Mouse (Mus musculus) MEL (cell line): ENCODE results near the gene Duoxa2. TPM values are rescaled to one million over a fixed set of nuclear protein-coding genes. Genes with fewer than 3 reads are reported as not detected.

Experiments
- DNase-seq: peaks from one replicate; pipeline ENCODE4 v3.0.0; 2011; ENCODE audit warnings: low read depth, low spot score
- H3K27ac ChIP-seq: 2 replicates; pipeline ENCODE4 v1.5.1; 2012; ENCODE audit warnings: low read depth, mild to moderate bottlenecking, control low read depth, low read length, moderate library complexity; ENCODE audit not compliant: control insufficient read depth
- H3K27me3 ChIP-seq, 2 experiments: fragments of 150-350 bp in 1 of 2; sonication (generic) in 1 of 2; 2 replicates each; pipeline ENCODE4 v1.6.1; 2012; ENCODE audit warnings: low read length in 2 of 2, mild to moderate bottlenecking in 2 of 2, improper control_type of control experiment in 1 of 2, moderate library complexity in 1 of 2; ENCODE audit not compliant: insufficient read depth in 2 of 2, control insufficient read depth in 1 of 2
- H3K36me3 ChIP-seq, 2 experiments: 2 replicates each; pipeline ENCODE4 v1.6.1; 2012 to 2014; ENCODE audit warnings: low read length in 2 of 2, improper control_type of control experiment in 1 of 2, inconsistent platforms in 1 of 2, mild to moderate bottlenecking in 1 of 2; ENCODE audit not compliant: insufficient read depth in 2 of 2, control insufficient read depth in 1 of 2
- H3K4me1 ChIP-seq, 2 experiments: fragments of 150-350 bp in 1 of 2; sonication (generic) in 1 of 2; 2 replicates each; pipeline ENCODE4 v1.6.1; 2012; ENCODE audit warnings: low read length in 2 of 2, improper control_type of control experiment in 1 of 2, mild to moderate bottlenecking in 1 of 2; ENCODE audit not compliant: insufficient read depth in 2 of 2, control insufficient read depth in 1 of 2
- H3K4me3 ChIP-seq, 2 experiments: fragments of 150-350 bp in 1 of 2; sonication (generic) in 1 of 2; 2 replicates each; pipeline ENCODE4 v1.5.1; 2012; ENCODE audit warnings: low read depth in 2 of 2, low read length in 2 of 2, mild to moderate bottlenecking in 2 of 2, moderate library complexity in 2 of 2, control low read depth in 1 of 2, improper control_type of control experiment in 1 of 2; ENCODE audit not compliant: control insufficient read depth in 1 of 2, insufficient read depth in 1 of 2
- H3K79me2 ChIP-seq: 2 replicates; pipeline ENCODE4 v1.6.1; 2012; ENCODE audit warnings: mild to moderate bottlenecking, low read length, moderate library complexity; ENCODE audit not compliant: control insufficient read depth, poor library complexity, insufficient read depth
- H3K9ac ChIP-seq: 2 replicates; pipeline ENCODE4 v1.6.1; 2012; ENCODE audit warnings: low read depth, mild to moderate bottlenecking, control low read depth, low read length, moderate library complexity; ENCODE audit not compliant: control insufficient read depth, poor library complexity, severe bottlenecking
- H3K9me3 ChIP-seq: fragments of 150-350 bp; sonication (generic); replicated peaks from 2 replicates; pipeline ENCODE4 v1.6.1; 2012; ENCODE audit warnings: mild to moderate bottlenecking, low read length, improper control_type of control experiment, moderate library complexity; ENCODE audit not compliant: insufficient read depth
- BHLHE40 ChIP-seq: IDR thresholded peaks from 2 replicates; pipeline ENCODE4 v1.6.1; 2012; ENCODE audit warnings: low read depth, mild to moderate bottlenecking, inconsistent platforms, low read length, improper control_type of control experiment, borderline replicate concordance
- CTCF ChIP-seq, 3 experiments: IDR thresholded peaks in 2 of 3; conservative IDR thresholded peaks in 1 of 3; 2 replicates each; pipeline ENCODE4 v1.5.1; 2011 to 2012; ENCODE audit warnings: low read length in 3 of 3, low read depth in 2 of 3, mild to moderate bottlenecking in 2 of 3, improper control_type of control experiment in 1 of 3, inconsistent platforms in 1 of 3, mixed read lengths in 1 of 3, moderate library complexity in 1 of 3; ENCODE audit not compliant: control insufficient read depth in 1 of 3, insufficient read depth in 1 of 3, poor library complexity in 1 of 3, severe bottlenecking in 1 of 3
- E2F4 ChIP-seq: IDR thresholded peaks from 2 replicates; pipeline ENCODE4 v1.6.1; 2011; ENCODE audit warnings: low read depth, low read length, improper control_type of control experiment, borderline replicate concordance
- ELF1 ChIP-seq: IDR thresholded peaks from 2 replicates; pipeline ENCODE4 v1.6.1; 2014; ENCODE audit warnings: low read depth, mild to moderate bottlenecking, inconsistent platforms, low read length, improper control_type of control experiment, moderate library complexity
- HCFC1 ChIP-seq: IDR thresholded peaks from 2 replicates; pipeline ENCODE4 v1.6.1; 2012; ENCODE audit warnings: low read depth, mild to moderate bottlenecking, inconsistent platforms, low read length, improper control_type of control experiment, moderate library complexity
- MAFK ChIP-seq: IDR thresholded peaks from 2 replicates; pipeline ENCODE4 v1.6.1; 2011; ENCODE audit warnings: low read depth, mild to moderate bottlenecking, low read length, improper control_type of control experiment, borderline replicate concordance
- MEF2A ChIP-seq: IDR thresholded peaks from 2 replicates; pipeline ENCODE4 v1.6.1; 2014; ENCODE audit warnings: low read depth, mild to moderate bottlenecking, inconsistent platforms, low read length, improper control_type of control experiment; ENCODE audit not compliant: poor library complexity, insufficient replicate concordance, severe bottlenecking; ENCODE audit errors: extremely low read depth
- POLR2AphosphoS2 ChIP-seq: IDR thresholded peaks from 2 replicates; pipeline ENCODE4 v1.6.1; 2011; ENCODE audit warnings: low read length, improper control_type of control experiment
- POLR2AphosphoS5 ChIP-seq: IDR thresholded peaks from 2 replicates; pipeline ENCODE4 v1.6.1; 2012; ENCODE audit warnings: low read depth, borderline replicate concordance, mild to moderate bottlenecking, inconsistent platforms, low read length, moderate library complexity, mixed read lengths
- RAD21 ChIP-seq: IDR thresholded peaks from 2 replicates; pipeline ENCODE4 v1.6.1; 2011; ENCODE audit warnings: mild to moderate bottlenecking, low read depth, low read length, improper control_type of control experiment
- RCOR1 ChIP-seq: IDR thresholded peaks from 2 replicates; pipeline ENCODE4 v1.6.1; 2012; ENCODE audit warnings: low read depth, mild to moderate bottlenecking, inconsistent platforms, low read length, improper control_type of control experiment
- SIN3A ChIP-seq: IDR thresholded peaks from 2 replicates; pipeline ENCODE4 v1.6.1; 2012; ENCODE audit warnings: low read length, improper control_type of control experiment, inconsistent platforms
- SMC3 ChIP-seq: IDR thresholded peaks from 2 replicates; pipeline ENCODE4 v1.6.1; 2011; ENCODE audit warnings: low read depth, low read length, improper control_type of control experiment
- ZKSCAN1 ChIP-seq: IDR thresholded peaks from 2 replicates; pipeline ENCODE4 v1.6.1; 2012; ENCODE audit warnings: low read depth, mild to moderate bottlenecking, inconsistent platforms, low read length, improper control_type of control experiment, moderate library complexity
- ZNF384 ChIP-seq: IDR thresholded peaks from 2 replicates; pipeline ENCODE4 v1.6.1; 2012; ENCODE audit warnings: low read depth, mild to moderate bottlenecking, inconsistent platforms, low read length, improper control_type of control experiment
- polyA plus RNA-seq, 2 experiments: library from polyadenylated mRNA; stranded (reverse) in 1 of 2; unstranded in 1 of 2; fragments of >175 nt in 1 of 2; fragments of >200 nt in 1 of 2; gene quantifications; 2 replicates each; pipeline versions ENCODE4 v1.2.1 to v1.2.4; 2012; ENCODE audit warnings: low replicate concordance in 2 of 2, low read depth in 1 of 2; ENCODE audit not compliant: insufficient read length in 2 of 2, insufficient read depth in 1 of 2, missing spikeins in 1 of 2
- total RNA-seq: library from RNA; depleted of rRNA; stranded (reverse); fragments of 300-350 nt; gene quantifications from 2 replicates; pipeline ENCODE4 v1.2.3, GENCODE M21; 2012

Duoxa2 gene
- total and polyA plus RNA-seq, 3 experiments: not detected

- DNase-seq: peak; percentile 71
- H3K4me3 ChIP-seq: no peak overlapping the region
- H3K27me3 ChIP-seq: peaks cover 1 to 2% of the 10 kb centered on the region in 2 experiments; a peak in 1 of 4 replicates
- H3K9me3 ChIP-seq: no peaks in the 10 kb centered on the region; the same call in 1 of the 2 replicates
- H3K36me3 ChIP-seq: no peaks in the 10 kb centered on the region
- no peak for TF ChIP-seq E2F4
- TF ChIP-seq POLR2AphosphoS5: no peak
- peak; percentile 65 for TF ChIP-seq ZNF384
- TF ChIP-seq RCOR1: no peak
- no peak for TF ChIP-seq POLR2AphosphoS2
- TF ChIP-seq CTCF (IDR thresholded peaks at IDR 0.05 in 2 of 3, conservative IDR thresholded peaks at IDR 0.05 in 1 of 3; ENCODE audit: control insufficient read depth in 1 of 3, insufficient read depth in 1 of 3, low read depth in 2 of 3, low read length in 3 of 3, poor library complexity in 1 of 3, severe bottlenecking in 1 of 3): peak; percentile 62 to 78 (median 72)
- TF ChIP-seq SIN3A: no peak
- H3K79me2 ChIP-seq: no peaks in the 10 kb centered on the region
- 0 out of 4 replicates have a peak, but pooled peaks cover 0 to 2% of the 10 kb centered on the region in 2 experiments for H3K4me1 ChIP-seq
- no peak overlapping the region for H3K9ac ChIP-seq
- H3K27ac ChIP-seq: no peak overlapping the region
Measured at GRCm38 (mm10) chr2:122312722-122313417, 14.2 kb downstream of the Duoxa2 start.

- no peak within 1 kb of the TSS for H3K4me3 ChIP-seq
Measured at GRCm38 (mm10) chr2:122313536-122313935, 14.8 kb downstream of the Duoxa2 start, which contains the start of gene Duoxa1. Gene Duoxa1 (minus strand): TSS chr2:122313730.

GRCm38 (mm10) chr2:122315372-122315771 is 16.7 kb downstream of the Duoxa2 start, which contains the start of gene Duox1:
Gene Duox1 (plus strand): TSS chr2:122315672.
- Histone ChIP-seq H3K4me1 (0 out of 4 replicates have a peak, but pooled peaks cover 0 to 2% of the 10 kb centered on the region in 2 experiments), H3K27me3 (peaks cover 0 to 1% of the 10 kb centered on the region in 2 experiments; a peak in 1 of 4 replicates), H3K9ac (no peak within 1 kb of the TSS), H3K36me3 (no peaks in the 10 kb centered on the region), H3K79me2 (no peaks in the 10 kb centered on the region), H3K4me3 (no peak within 1 kb of the TSS), H3K9me3 (no peaks in the 10 kb centered on the region), H3K27ac (no peak within 1 kb of the TSS)
- DNase-seq: no peak
- TF ChIP-seq HCFC1 (no peak), MEF2A (no peak), BHLHE40 (no peak), POLR2AphosphoS2 (no peak), RAD21 (no peak), ZKSCAN1 (no peak), ELF1 (no peak), MAFK (no peak)

More at GRCm38 (mm10) chr2:122313536-122313935, 14.8 kb downstream of the Duoxa2 start, which contains the start of gene Duoxa1:
- H3K79me2 ChIP-seq: no peaks in the 10 kb centered on the region
- no peak for DNase-seq
- 0 out of 4 replicates have a peak, but pooled peaks cover 0 to 2% of the 10 kb centered on the region in 2 experiments for H3K4me1 ChIP-seq
- TF ChIP-seq BHLHE40: no peak
- TF ChIP-seq SMC3: no peak
- H3K9ac ChIP-seq: no peak within 1 kb of the TSS
- H3K9me3 ChIP-seq: no peaks in the 10 kb centered on the region; the same call in 1 of the 2 replicates
- H3K36me3 ChIP-seq: no peaks in the 10 kb centered on the region
- H3K27me3 ChIP-seq: peaks cover 1 to 2% of the 10 kb centered on the region in 2 experiments; a peak in 1 of 4 replicates
- H3K27ac ChIP-seq: no peak within 1 kb of the TSS
